Mouse (Mus musculus) erythroblast, embryonic 14.5 days (primary cell): ENCODE results near the gene Tmem274. TPM values are rescaled to one million over a fixed set of nuclear protein-coding genes. Genes with fewer than 3 reads are reported as not detected.
"Not testable (repeated sequence)": the region's sequence is repeated elsewhere in the genome, so short reads cannot be mapped to it uniquely, and the experiment has no call there.

ENCODE experiments used
- H3K27me3 ChIP-seq: 2 replicates; pipeline ENCODE4 v1.6.1; 2012; ENCODE audit warnings: inconsistent platforms; ENCODE audit not compliant: control insufficient read depth
- H3K36me3 ChIP-seq: 2 replicates; pipeline ENCODE4 v1.6.1; 2012; ENCODE audit warnings: mild to moderate bottlenecking, inconsistent platforms; ENCODE audit not compliant: control insufficient read depth
- H3K4me1 ChIP-seq: 2 replicates; pipeline ENCODE4 v1.6.1; 2012; ENCODE audit warnings: inconsistent platforms; ENCODE audit not compliant: control insufficient read depth
- H3K4me3 ChIP-seq: replicated peaks from 2 replicates; pipeline ENCODE3; 2012; ENCODE audit warnings: moderate library complexity, mild to moderate bottlenecking, inconsistent platforms
- H3K9me3 ChIP-seq: 2 replicates; pipeline ENCODE4 v1.6.1; 2012; ENCODE audit warnings: low read length, inconsistent platforms, mixed read lengths; ENCODE audit not compliant: control insufficient read depth
- GATA1 ChIP-seq: IDR thresholded peaks from 2 replicates; pipeline ENCODE4 v1.6.1; 2012; ENCODE audit warnings: low read length, inconsistent platforms, mixed read lengths
- TAL1 ChIP-seq: IDR thresholded peaks from 3 replicates; pipeline ENCODE4 v1.6.1; 2012; ENCODE audit warnings: low read length, inconsistent platforms, mixed read lengths
- polyA plus RNA-seq: library from polyadenylated mRNA; stranded (reverse); fragments of >175 nt; gene quantifications from 2 replicates; pipeline ENCODE4 v1.2.3, GENCODE M21; 2012

Tmem274 gene
- polyA plus RNA-seq, 1 experiment: not detected

DNA sequence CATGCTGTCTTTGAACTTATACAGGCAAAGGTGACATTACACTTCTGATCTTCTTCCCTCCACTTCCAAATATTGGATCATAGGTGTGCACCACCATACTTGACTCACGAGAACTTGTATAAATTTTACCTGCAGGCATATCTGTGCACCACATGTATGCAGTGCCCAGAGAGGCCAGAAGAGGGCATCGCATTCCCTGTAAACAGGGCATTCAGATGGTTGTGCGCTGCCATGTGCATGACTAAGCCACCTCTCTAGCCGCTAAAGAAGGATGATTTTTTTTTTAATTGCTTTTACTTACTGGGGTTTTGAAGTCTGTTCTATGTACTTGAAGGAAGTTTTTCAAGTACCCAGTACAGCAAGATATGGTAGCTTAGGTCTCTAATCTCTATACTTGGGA lies 23.5 kb upstream of the Tmem274 start:
- Histone ChIP-seq H3K9me3 (no peaks in the 10 kb centered on the region; the same call in 1 of the 2 replicates), H3K4me1 (no peaks in the 10 kb centered on the region; the same call in 1 of the 2 replicates)
- TF ChIP-seq TAL1: no peak
- no peak for TF ChIP-seq GATA1

DNA sequence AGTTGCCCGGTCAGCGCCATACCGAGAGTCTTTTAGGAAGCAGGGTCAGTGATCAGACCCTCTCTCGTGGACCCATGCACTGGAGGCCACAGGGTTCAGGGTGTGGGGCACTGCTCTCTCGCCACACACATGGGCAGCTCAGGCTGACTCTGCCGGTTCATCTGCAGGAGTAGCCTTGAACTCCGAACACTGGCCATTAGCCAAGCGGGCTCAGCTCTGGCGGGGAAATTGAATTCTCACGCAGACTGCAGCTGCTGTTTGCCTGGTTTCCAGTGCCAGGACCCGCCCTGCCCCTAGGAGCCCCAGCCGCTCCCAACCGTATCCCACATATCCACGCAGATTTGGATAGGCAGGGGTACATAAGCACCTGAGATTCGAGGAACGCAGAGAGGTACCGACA lies 22.9 kb upstream of the Tmem274 start:
- Histone ChIP-seq H3K4me1 (no peaks in the 10 kb centered on the region; the same call in 1 of the 2 replicates), H3K9me3 (no peaks in the 10 kb centered on the region; the same call in 1 of the 2 replicates), H3K4me3 (no peak overlapping the region), H3K36me3 (no peaks in the 10 kb centered on the region), H3K27me3 (no peaks in the 10 kb centered on the region)
- TF ChIP-seq TAL1 (no peak), GATA1 (no peak)

More for the DNA sequence above, 23.5 kb upstream of the Tmem274 start:
- no peaks in the 10 kb centered on the region for H3K36me3 ChIP-seq
- no peak overlapping the region for H3K4me3 ChIP-seq
- H3K27me3 ChIP-seq: no peaks in the 10 kb centered on the region

- TF ChIP-seq GATA1: no peak
- H3K4me3 ChIP-seq: no peak within 1 kb of the TSS
- H3K36me3 ChIP-seq: no peaks in the 10 kb centered on the region
- H3K27me3 ChIP-seq: no peaks in the 10 kb centered on the region
- no peaks in the 10 kb centered on the region; the same call in 1 of the 2 replicates for H3K9me3 ChIP-seq
- H3K4me1 ChIP-seq: no peaks in the 10 kb centered on the region; the same call in 1 of the 2 replicates
Measured at GRCm38 (mm10) chr4:149454879-149455278, 22.3 kb upstream of the Tmem274 start, which contains the start of gene Rbp7. Gene Rbp7 (minus strand): TSS chr4:149454978.

GRCm38 (mm10) chr4:149457163-149457562 lies 20.0 kb upstream of the Tmem274 start:
- H3K4me3 ChIP-seq, H3K27me3 ChIP-seq, H3K9me3 ChIP-seq, H3K4me1 ChIP-seq, H3K36me3 ChIP-seq: not testable (repeated sequence)

DNA sequence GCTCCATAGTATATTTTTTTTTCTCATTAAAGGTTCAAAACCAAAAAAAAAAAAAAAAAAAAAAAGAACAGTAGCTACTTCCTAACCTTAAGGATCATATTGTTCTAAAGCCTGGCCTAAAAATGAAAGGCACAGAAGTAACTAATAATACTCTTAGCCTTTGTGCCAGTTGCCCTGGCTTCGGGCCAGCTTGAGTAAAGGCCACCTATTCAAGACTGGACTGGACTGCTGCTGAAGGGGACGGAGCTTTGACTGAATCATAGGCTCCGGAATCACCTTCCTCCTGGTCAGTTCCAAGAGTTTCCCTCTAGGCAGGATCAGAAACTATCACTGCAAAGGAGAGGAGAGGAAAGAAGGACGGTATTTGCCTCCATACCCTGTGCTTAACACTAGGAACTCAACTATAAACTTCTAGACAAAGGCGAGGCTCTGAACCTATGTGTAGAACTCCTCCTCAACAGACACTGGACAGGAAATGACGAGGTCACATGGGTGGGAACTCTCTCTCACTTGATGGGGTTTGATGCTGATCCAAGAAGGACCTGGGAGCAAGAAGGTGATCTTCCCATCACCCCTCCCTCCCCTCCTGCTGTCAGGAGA lies 19.2 kb upstream of the Tmem274 start:
- no peaks in the 10 kb centered on the region for H3K36me3 ChIP-seq
- no peak for TF ChIP-seq GATA1
- H3K4me1 ChIP-seq: no peaks in the 10 kb centered on the region
- H3K9me3 ChIP-seq: no peaks in the 10 kb centered on the region
- H3K4me3 ChIP-seq: no peak overlapping the region
- no peaks in the 10 kb centered on the region for H3K27me3 ChIP-seq

- H3K27me3 ChIP-seq: no peaks in the 10 kb centered on the region
- peaks cover under 1% of the 10 kb centered on the region; the same call in 1 of the 2 replicates for H3K4me1 ChIP-seq
- TF ChIP-seq TAL1: no peak
- TF ChIP-seq GATA1: no peak
- no peaks in the 10 kb centered on the region for H3K9me3 ChIP-seq
- H3K4me3 ChIP-seq: no peak overlapping the region
- no peaks in the 10 kb centered on the region for H3K36me3 ChIP-seq
Measured at GRCm38 (mm10) chr4:149458526-149458925, 18.7 kb upstream of the Tmem274 start.

DNA sequence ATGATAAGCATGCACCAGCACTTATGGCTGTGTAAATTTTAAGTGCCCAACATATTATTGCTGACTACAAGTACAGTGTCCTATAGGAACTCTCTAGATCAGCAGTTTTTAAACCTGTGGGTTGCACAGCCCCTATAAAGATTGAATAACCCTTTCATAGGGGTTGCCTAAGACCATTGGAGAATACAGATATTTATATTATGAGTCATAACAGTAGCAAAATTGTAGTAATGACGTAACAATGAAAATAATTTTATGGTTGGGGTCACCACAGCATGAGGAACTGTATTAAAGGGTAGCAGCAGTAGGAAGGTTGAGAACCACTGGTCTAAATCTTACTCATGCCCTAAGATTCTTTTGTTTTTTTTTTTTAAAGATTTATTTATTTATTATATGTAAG lies 17.8 kb upstream of the Tmem274 start:
- Histone ChIP-seq H3K27me3 (no peaks in the 10 kb centered on the region), H3K4me1 (peaks cover 1% of the 10 kb centered on the region; the same call in 1 of the 2 replicates)
- TF ChIP-seq GATA1: no peak

GRCm38 (mm10) chr4:149460475-149460874 lies 16.7 kb upstream of the Tmem274 start:
- H3K27me3 ChIP-seq, H3K36me3 ChIP-seq, H3K9me3 ChIP-seq, H3K4me3 ChIP-seq, H3K4me1 ChIP-seq: not testable (repeated sequence)

More for the DNA sequence above, 17.8 kb upstream of the Tmem274 start:
- H3K9me3 ChIP-seq: no peaks in the 10 kb centered on the region
- H3K4me3 ChIP-seq: no peak overlapping the region
- no peaks in the 10 kb centered on the region for H3K36me3 ChIP-seq

GRCm38 (mm10) chr4:149461579-149462304 lies 15.4 kb upstream of the Tmem274 start:
- H3K36me3 ChIP-seq: no peaks in the 10 kb centered on the region
- peaks cover 1% of the 10 kb centered on the region; the same call in 1 of the 2 replicates for H3K4me1 ChIP-seq
- no peaks in the 10 kb centered on the region for H3K9me3 ChIP-seq
- TF ChIP-seq GATA1 (no peak), TAL1 (no peak)
- no peak overlapping the region for H3K4me3 ChIP-seq
- H3K27me3 ChIP-seq: no peaks in the 10 kb centered on the region
